Mouse (Mus musculus): ENCODE measurements around the gene Akr1c21.
"Not testable (repeated sequence)": the region's sequence is repeated elsewhere in the genome, so short reads cannot be mapped to it uniquely, and the experiment has no call there.

Gene Akr1c21

DNA sequence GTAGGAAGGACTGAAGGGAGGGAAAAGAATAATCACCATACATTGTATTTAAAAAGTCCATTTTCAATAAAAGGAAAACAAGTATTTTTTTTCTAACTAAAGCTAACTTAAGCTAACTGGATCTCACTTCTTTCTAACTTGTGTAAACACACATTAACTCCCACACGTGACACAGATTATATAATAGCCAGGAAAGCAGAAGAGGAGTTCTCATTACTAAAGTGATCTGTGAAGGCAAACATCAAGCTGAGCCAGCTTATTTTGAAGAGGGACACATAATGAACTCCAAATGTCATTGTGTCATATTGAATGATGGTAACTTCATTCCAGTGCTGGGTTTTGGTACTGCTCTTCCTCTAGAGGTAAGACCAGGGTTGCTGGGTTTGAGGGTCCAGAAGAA, at the start of gene Akr1c21:
TSS of gene Akr1c21 (plus strand) at position 205 of the 400 bp plus-strand sequence.
- no peak for DNase-seq (ENCODE audit: low spot score)

DNA sequence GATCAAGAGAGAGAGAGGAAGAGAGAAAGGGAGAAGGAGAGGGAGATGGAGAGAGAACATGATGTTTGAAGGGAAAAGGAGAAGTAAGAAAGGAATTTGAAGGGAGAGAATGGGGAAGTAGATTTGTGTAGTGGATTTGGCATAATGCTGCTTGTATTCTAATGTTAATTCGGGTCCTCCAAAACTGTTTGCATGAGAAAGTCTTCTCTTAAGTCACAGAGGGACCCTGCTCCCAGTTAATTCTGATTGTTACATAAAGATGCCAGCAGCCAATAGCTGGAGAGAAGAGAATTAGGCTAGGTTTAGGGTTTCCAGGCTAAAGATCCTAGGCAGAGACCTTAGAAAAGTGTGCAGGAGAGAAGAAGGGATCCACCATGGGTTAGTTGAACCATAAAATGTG, 14.7 kb upstream of the Akr1c21 start:
- no peak for DNase-seq (ENCODE audit: low spot score)

DNA sequence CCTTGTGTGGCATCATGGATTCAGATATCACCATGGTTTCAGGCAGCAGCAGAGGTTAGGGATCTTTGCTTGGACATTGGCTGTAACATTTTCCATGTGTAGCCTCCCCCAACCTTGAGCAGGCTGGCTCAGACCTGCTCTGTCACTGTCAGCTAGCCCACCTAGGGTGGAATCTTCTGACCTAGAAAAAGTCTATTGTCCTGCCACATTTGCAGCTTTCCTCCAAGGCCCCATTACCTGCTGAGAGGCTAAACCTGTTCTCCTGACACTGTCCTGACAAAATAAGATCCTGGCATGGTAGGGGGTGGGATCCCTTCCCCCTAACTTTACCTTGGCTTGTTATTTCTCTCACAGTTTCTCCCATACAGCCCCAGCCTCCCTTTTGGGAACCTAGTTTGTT, 13.4 kb upstream of the Akr1c21 start:
- DNase-seq (ENCODE audit: low spot score) = no peak

DNA sequence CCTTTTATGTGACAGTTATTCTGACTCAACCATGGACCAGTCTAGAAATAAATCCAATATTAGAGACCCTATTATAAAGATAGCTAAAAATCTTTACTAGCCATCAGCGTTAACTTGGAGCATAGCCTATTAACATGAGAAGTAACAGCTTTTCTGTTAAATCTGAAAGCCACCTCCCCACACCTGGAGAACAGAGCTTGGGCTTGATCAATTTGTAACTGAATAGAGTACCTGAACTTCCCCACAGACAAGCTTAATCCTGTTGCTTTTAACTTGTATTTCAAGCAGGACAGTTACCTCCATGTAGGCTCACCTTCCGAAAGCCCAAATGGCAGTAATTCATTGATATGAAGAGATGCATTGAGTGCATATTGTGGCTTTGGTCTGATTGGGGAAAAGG, 7.9 kb upstream of the Akr1c21 start:
- DNase-seq (ENCODE audit: low spot score) = no peak

DNA sequence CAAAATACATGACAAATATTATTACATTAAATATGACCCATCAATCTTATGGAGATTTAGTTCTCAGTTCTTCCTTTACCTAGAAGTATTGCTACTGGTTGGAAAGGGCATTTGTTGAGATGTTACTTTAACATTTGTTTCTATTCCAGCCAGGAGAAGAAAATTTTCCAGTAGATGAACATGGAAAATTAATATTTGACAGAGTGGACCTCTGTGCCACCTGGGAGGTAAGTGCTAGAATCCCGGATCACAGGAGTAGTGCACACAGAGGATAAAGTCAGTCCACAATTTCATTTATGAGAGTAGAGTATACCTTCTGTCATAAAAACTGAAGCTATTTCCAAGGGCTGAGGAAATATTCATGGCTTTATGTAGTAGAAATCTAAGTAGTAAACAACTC, 3.0 kb downstream of the Akr1c21 start:
- DNase-seq (ENCODE audit: low spot score) = no peak

DNA sequence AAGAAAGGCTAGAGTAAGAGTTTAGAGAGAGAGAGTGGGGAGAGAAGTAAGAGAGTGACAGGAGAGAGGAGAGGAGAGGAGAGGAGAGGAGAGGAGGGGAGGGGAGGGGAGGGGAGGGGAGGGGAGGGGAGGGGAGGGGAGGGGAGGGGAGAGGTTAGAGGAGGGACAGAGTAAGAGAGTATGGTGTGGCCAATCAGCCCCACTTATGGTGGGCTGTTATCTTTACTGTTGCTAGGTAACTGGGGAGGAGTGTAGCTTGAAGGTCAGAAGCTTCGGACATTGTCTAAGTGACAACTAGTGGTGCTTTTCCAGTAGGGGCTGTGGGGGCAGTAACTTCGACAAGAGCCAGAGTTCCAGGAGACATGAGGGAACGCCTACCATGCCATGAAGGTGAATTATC, 29.6 kb downstream of the Akr1c21 start:
- not testable (repeated sequence) for DNase-seq (ENCODE audit: low spot score)

DNA sequence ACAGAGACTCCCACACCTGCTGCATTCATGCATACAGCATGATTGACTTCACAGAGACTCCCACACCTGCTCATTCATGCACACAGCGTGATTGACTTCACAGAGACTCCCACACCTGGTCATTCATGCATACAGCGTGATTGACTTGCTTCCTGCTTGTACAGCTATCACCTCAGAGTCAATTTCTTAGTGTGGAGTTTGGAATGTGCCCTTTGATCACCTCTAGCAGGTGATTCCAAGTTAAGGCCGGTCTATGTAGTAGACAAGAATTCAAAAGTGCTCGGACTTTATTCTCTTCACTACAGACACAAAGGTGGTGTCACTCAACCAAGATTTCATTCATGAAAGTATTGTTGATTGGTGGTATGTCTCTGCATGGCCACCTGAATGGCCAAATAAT, 32.9 kb downstream of the Akr1c21 start:
- DNase-seq (ENCODE audit: low spot score) = no peak

DNA sequence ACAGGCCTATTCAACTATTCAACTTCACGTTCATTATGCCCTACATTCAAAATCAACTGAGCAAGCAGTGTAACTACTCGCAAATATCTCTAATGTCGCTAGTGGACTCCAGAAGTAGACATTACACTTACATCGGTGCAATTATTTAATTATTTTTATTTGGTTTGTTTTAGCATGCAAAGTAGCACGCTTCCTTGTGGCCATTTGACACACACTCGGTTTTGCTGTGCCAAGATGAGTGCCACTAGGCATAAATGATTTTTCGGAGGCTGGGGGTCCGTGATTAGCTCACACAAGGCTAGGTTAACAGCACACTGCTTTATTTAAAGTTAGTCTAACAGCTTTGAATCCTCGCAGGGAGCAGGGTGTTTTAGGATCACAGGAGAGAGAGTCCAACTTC, 34.7 kb downstream of the Akr1c21 start:
- DNase-seq (ENCODE audit: low spot score) = no peak

DNA sequence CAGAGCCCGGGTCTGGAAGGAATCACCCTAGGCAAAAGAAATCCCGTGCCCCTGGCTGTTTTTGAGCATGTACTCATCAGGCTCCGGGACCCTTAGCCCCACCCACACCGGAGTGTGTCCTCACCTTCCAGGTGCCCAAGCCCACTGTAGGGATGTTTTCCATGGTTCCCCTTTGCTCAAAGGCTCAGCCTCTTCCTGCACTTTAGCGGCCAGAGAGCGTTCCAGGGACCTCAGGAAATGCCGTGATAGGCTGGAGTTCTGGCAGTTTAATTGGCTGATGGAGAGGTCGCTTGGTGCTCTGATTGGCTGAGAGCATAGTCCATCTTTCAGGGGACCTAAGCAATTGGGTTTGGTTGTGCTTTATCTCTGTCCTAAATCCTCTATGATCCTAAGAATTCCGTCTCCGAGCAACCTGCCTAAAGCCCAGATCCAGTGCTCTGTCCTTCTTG, 35.1 kb downstream of the Akr1c21 start, which contains the start of gene Akr1e1:
TSS of gene Akr1e1 (minus strand) at position 214 of the 449 bp plus-strand sequence.
- DNase-seq (ENCODE audit: low spot score) = peak; percentile 85

DNA sequence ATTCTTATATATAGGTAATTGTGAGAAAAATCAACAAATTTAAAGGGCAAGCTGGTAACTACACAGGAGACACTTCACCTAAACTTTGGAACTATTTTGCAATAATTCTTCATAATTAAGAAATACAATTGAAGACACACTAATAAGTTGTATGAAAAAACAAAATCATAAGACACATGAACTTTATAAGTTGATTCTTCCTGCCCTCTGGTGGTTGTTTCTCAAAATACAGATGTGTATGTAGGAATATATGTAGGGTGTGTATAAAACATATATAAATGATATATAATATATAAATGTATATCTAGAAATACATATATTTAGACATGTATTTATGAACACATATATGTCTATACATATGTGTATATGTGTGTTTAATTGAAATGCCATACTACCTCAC, 37.0 kb downstream of the Akr1c21 start:
- DNase-seq (ENCODE audit: low spot score) = peak; percentile 49
